Mouse (Mus musculus): ENCODE results near the gene Cd40lg. TPM values are rescaled to one million over a fixed set of nuclear protein-coding genes. Genes with fewer than 3 reads are reported as not detected.

Cd40lg gene
- polyA plus RNA-seq, 1 experiment from 2014 or later = not detected

GRCm38 (mm10) chrX:57198036-57198435, 13.9 kb upstream of the Cd40lg start:
- WGBS = 36% methylated on average over 2 of the region's 2 CpGs
- no peak for ATAC-seq (ENCODE audit: low read depth)

GRCm38 (mm10) chrX:57200397-57200796, 11.5 kb upstream of the Cd40lg start:
- no peaks in the 10 kb centered on the region for H3K9me3 ChIP-seq (ENCODE audit: control insufficient read depth, low read length)
- ATAC-seq (ENCODE audit: low read depth) = no peak
- no peak overlapping the region for H3K9ac ChIP-seq (ENCODE audit: low read depth, low read length)
- no peaks in the 10 kb centered on the region for H3K36me3 ChIP-seq (ENCODE audit: control insufficient read depth, insufficient read depth, low read length)
- DNase-seq (ENCODE audit: low spot score) = no peak
- no peak overlapping the region for H3K4me2 ChIP-seq (ENCODE audit: low read depth, low read length)
- WGBS = 55% methylated on average over 2 of the region's 2 CpGs
- H3K4me3 ChIP-seq (ENCODE audit: low read depth, low read length) = no peak overlapping the region
- no peak overlapping the region for H3K27ac ChIP-seq (replicated peaks; ENCODE audit: low read depth, low read length)
- no peaks in the 10 kb centered on the region for H3K27me3 ChIP-seq (replicated peaks; ENCODE audit: control insufficient read depth, insufficient read depth, low read length)
- no peaks in the 10 kb centered on the region for H3K4me1 ChIP-seq (ENCODE audit: control insufficient read depth, insufficient read depth, low read length)

More at GRCm38 (mm10) chrX:57198036-57198435, 13.9 kb upstream of the Cd40lg start:
- H3K27ac ChIP-seq (replicated peaks; ENCODE audit: low read depth, low read length) = no peak overlapping the region
- H3K4me1 ChIP-seq (ENCODE audit: control insufficient read depth, insufficient read depth, low read length) = no peaks in the 10 kb centered on the region
- no peak overlapping the region for H3K4me3 ChIP-seq (ENCODE audit: low read depth, low read length)
- no peak overlapping the region for H3K9ac ChIP-seq (ENCODE audit: low read depth, low read length)
- no peak overlapping the region for H3K4me2 ChIP-seq (ENCODE audit: low read depth, low read length)
- H3K27me3 ChIP-seq (replicated peaks; ENCODE audit: control insufficient read depth, insufficient read depth, low read length) = no peaks in the 10 kb centered on the region
- no peak for DNase-seq (ENCODE audit: low spot score)
- H3K36me3 ChIP-seq (ENCODE audit: control insufficient read depth, insufficient read depth, low read length) = no peaks in the 10 kb centered on the region
- H3K9me3 ChIP-seq (ENCODE audit: control insufficient read depth, low read length) = no peaks in the 10 kb centered on the region

GRCm38 (mm10) chrX:57210591-57210990, 1.4 kb upstream of the Cd40lg start:
- no peak for DNase-seq (ENCODE audit: low spot score)
- no peak for ATAC-seq (ENCODE audit: low read depth)
- Histone ChIP-seq H3K4me2 (ENCODE audit: low read depth, low read length) (no peak overlapping the region), H3K27me3 (replicated peaks; ENCODE audit: control insufficient read depth, insufficient read depth, low read length) (no peaks in the 10 kb centered on the region), H3K27ac (replicated peaks; ENCODE audit: low read depth, low read length) (no peak overlapping the region), H3K9me3 (ENCODE audit: control insufficient read depth, low read length) (no peaks in the 10 kb centered on the region), H3K36me3 (ENCODE audit: control insufficient read depth, insufficient read depth, low read length) (no peaks in the 10 kb centered on the region), H3K4me1 (ENCODE audit: control insufficient read depth, insufficient read depth, low read length) (no peaks in the 10 kb centered on the region), H3K9ac (ENCODE audit: low read depth, low read length) (no peak overlapping the region), H3K4me3 (ENCODE audit: low read depth, low read length) (no peak overlapping the region)
- WGBS = 63% methylated on average over 1 of the region's 1 CpGs

GRCm38 (mm10) chrX:57212862-57213261, 919 bp downstream of the Cd40lg start:
- WGBS = 61% methylated on average over 3 of the region's 3 CpGs
- ATAC-seq (ENCODE audit: low read depth) = no peak
- DNase-seq (ENCODE audit: low spot score) = peak; percentile 16
- Histone ChIP-seq H3K9me3 (ENCODE audit: control insufficient read depth, low read length) (no peaks in the 10 kb centered on the region), H3K36me3 (ENCODE audit: control insufficient read depth, insufficient read depth, low read length) (no peaks in the 10 kb centered on the region), H3K27ac (replicated peaks; ENCODE audit: low read depth, low read length) (no peak overlapping the region), H3K4me3 (ENCODE audit: low read depth, low read length) (no peak overlapping the region), H3K9ac (ENCODE audit: low read depth, low read length) (no peak overlapping the region), H3K27me3 (replicated peaks; ENCODE audit: control insufficient read depth, insufficient read depth, low read length) (no peaks in the 10 kb centered on the region), H3K4me1 (ENCODE audit: control insufficient read depth, insufficient read depth, low read length) (no peaks in the 10 kb centered on the region), H3K4me2 (ENCODE audit: low read depth, low read length) (no peak overlapping the region)

GRCm38 (mm10) chrX:57215495-57215894, 3.6 kb downstream of the Cd40lg start:
- DNase-seq (ENCODE audit: low spot score) = no peak
- Histone ChIP-seq H3K36me3 (ENCODE audit: control insufficient read depth, insufficient read depth, low read length) (no peaks in the 10 kb centered on the region), H3K4me1 (ENCODE audit: control insufficient read depth, insufficient read depth, low read length) (no peaks in the 10 kb centered on the region), H3K9ac (ENCODE audit: low read depth, low read length) (no peak overlapping the region), H3K9me3 (ENCODE audit: control insufficient read depth, low read length) (no peaks in the 10 kb centered on the region), H3K27ac (replicated peaks; ENCODE audit: low read depth, low read length) (no peak overlapping the region), H3K4me2 (ENCODE audit: low read depth, low read length) (no peak overlapping the region), H3K4me3 (ENCODE audit: low read depth, low read length) (no peak overlapping the region), H3K27me3 (replicated peaks; ENCODE audit: control insufficient read depth, insufficient read depth, low read length) (no peaks in the 10 kb centered on the region)
- 90% methylated on average over 4 of the region's 4 CpGs for WGBS
- no peak for ATAC-seq (ENCODE audit: low read depth)

GRCm38 (mm10) chrX:57216271-57216670, 4.3 kb downstream of the Cd40lg start:
- WGBS = 57% methylated on average over 5 of the region's 5 CpGs
- Histone ChIP-seq H3K4me3 (ENCODE audit: low read depth, low read length) (no peak overlapping the region), H3K4me2 (ENCODE audit: low read depth, low read length) (no peak overlapping the region), H3K36me3 (ENCODE audit: control insufficient read depth, insufficient read depth, low read length) (no peaks in the 10 kb centered on the region), H3K4me1 (ENCODE audit: control insufficient read depth, insufficient read depth, low read length) (no peaks in the 10 kb centered on the region), H3K9me3 (ENCODE audit: control insufficient read depth, low read length) (no peaks in the 10 kb centered on the region), H3K9ac (ENCODE audit: low read depth, low read length) (no peak overlapping the region), H3K27ac (replicated peaks; ENCODE audit: low read depth, low read length) (no peak overlapping the region), H3K27me3 (replicated peaks; ENCODE audit: control insufficient read depth, insufficient read depth, low read length) (no peaks in the 10 kb centered on the region)
- ATAC-seq (ENCODE audit: low read depth) = no peak
- no peak for DNase-seq (ENCODE audit: low spot score)

- Histone ChIP-seq H3K4me2 (ENCODE audit: low read depth, low read length) (no peak overlapping the region), H3K4me3 (ENCODE audit: low read depth, low read length) (no peak overlapping the region), H3K4me1 (ENCODE audit: control insufficient read depth, insufficient read depth, low read length) (no peaks in the 10 kb centered on the region), H3K9ac (ENCODE audit: low read depth, low read length) (no peak overlapping the region), H3K36me3 (ENCODE audit: control insufficient read depth, insufficient read depth, low read length) (no peaks in the 10 kb centered on the region), H3K27ac (replicated peaks; ENCODE audit: low read depth, low read length) (no peak overlapping the region), H3K27me3 (replicated peaks; ENCODE audit: control insufficient read depth, insufficient read depth, low read length) (no peaks in the 10 kb centered on the region), H3K9me3 (ENCODE audit: control insufficient read depth, low read length) (no peaks in the 10 kb centered on the region)
- no peak for DNase-seq (ENCODE audit: low spot score)
- 90% methylated on average over 5 of the region's 5 CpGs for WGBS
- ATAC-seq (ENCODE audit: low read depth) = no peak
Measured at GRCm38 (mm10) chrX:57219563-57219962, 7.6 kb downstream of the Cd40lg start.

- DNase-seq (ENCODE audit: low spot score) (no peak), ATAC-seq (ENCODE audit: low read depth) (no peak)
- Histone ChIP-seq H3K36me3 (ENCODE audit: control insufficient read depth, insufficient read depth, low read length) (no peaks in the 10 kb centered on the region), H3K9ac (ENCODE audit: low read depth, low read length) (no peak overlapping the region), H3K4me1 (ENCODE audit: control insufficient read depth, insufficient read depth, low read length) (no peaks in the 10 kb centered on the region), H3K27ac (replicated peaks; ENCODE audit: low read depth, low read length) (no peak overlapping the region), H3K9me3 (ENCODE audit: control insufficient read depth, low read length) (no peaks in the 10 kb centered on the region), H3K4me3 (ENCODE audit: low read depth, low read length) (no peak overlapping the region), H3K27me3 (replicated peaks; ENCODE audit: control insufficient read depth, insufficient read depth, low read length) (no peaks in the 10 kb centered on the region), H3K4me2 (ENCODE audit: low read depth, low read length) (no peak overlapping the region)
- WGBS = 79% methylated on average over 3 of the region's 3 CpGs
Measured at GRCm38 (mm10) chrX:57221881-57222280, 9.9 kb downstream of the Cd40lg start.

- H3K9ac ChIP-seq (ENCODE audit: low read depth, low read length) = no peak overlapping the region
- 70% methylated on average over 10 of the region's 10 CpGs for WGBS
- DNase-seq (ENCODE audit: low spot score) (peak; percentile 21), ATAC-seq (ENCODE audit: low read depth) (no peak)
- H3K27me3 ChIP-seq (replicated peaks; ENCODE audit: control insufficient read depth, insufficient read depth, low read length) = no peaks in the 10 kb centered on the region
- H3K27ac ChIP-seq (replicated peaks; ENCODE audit: low read depth, low read length) = no peak overlapping the region
- no peaks in the 10 kb centered on the region for H3K9me3 ChIP-seq (ENCODE audit: control insufficient read depth, low read length)
- no peaks in the 10 kb centered on the region for H3K4me1 ChIP-seq (ENCODE audit: control insufficient read depth, insufficient read depth, low read length)
- no peaks in the 10 kb centered on the region for H3K36me3 ChIP-seq (ENCODE audit: control insufficient read depth, insufficient read depth, low read length)
- no peak overlapping the region for H3K4me2 ChIP-seq (ENCODE audit: low read depth, low read length)
- no peak overlapping the region for H3K4me3 ChIP-seq (ENCODE audit: low read depth, low read length)
Measured at GRCm38 (mm10) chrX:57223301-57223700, 11.4 kb downstream of the Cd40lg start.

All from embryonic facial prominence, embryonic 14.5 days (tissue).